Mouse (Mus musculus): Measurements from ENCODE around the gene Stard13. TPM values are rescaled to one million over a fixed set of nuclear protein-coding genes. Genes with fewer than 3 reads are reported as not detected.

Stard13 gene
- polyA plus RNA-seq, 1 experiment = 1.4 TPM

DNA sequence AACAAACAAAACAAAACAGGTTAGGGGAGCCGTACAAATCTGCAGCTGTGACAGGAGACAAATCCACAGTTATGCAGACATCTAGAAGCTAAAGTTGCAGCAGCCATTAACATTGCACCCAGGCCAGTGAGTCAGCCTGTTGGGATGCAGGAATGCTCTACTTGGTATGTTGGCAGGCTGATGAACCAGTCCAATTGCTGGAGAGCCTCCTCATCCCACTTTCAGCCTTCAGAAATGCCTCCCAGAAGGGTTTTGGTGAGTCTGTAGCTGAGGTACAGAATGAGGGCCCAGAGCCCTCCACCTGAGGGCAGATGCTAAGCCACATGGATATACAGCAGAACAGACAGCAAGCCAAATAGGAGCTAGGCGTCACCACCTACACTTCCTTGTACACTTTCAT, 164.1 kb downstream of the Stard13 start:
- TF ChIP-seq CTCF (IDR thresholded peaks at IDR 0.05; ENCODE audit: extremely low read depth, insufficient read depth, insufficient read length, insufficient replicate concordance) (no peak), POLR2A (IDR thresholded peaks at IDR 0.05; ENCODE audit: low read depth, low read length) (no peak)
- WGBS = 91% methylated on average over 2 of the region's 2 CpGs

DNA sequence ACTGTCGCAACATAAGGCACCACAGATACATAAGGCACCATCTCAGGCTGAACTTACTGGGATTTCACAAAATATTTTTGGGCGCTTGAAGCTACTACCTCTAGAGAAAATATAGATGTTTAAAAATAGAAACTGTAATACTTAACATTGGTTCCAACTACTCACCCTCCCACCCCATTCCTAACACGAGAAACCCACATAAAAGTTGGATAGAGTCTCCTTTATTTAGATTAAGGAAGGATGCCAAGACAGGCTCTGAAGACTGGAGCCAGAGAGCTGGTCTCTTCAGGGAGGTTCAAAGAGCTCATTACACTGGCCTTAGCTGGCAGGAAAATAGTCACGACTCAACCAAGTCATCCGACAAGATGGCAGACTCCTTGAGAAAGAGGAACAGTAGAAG, 167.6 kb downstream of the Stard13 start:
- WGBS = 88% methylated on average over 5 of the region's 5 CpGs
- Histone ChIP-seq H3K27ac (ENCODE audit: insufficient read depth, low read length) (no peak overlapping the region), H3K36me3 (ENCODE audit: control insufficient read depth, insufficient read depth, low read length) (no peaks in the 10 kb centered on the region), H3K4me1 (ENCODE audit: control insufficient read depth, insufficient read depth, insufficient read length) (no peaks in the 10 kb centered on the region), H3K4me3 (ENCODE audit: extremely low read depth, insufficient read depth, insufficient read length) (no peak overlapping the region), H3K27me3 (ENCODE audit: control insufficient read depth, insufficient read depth, low read length) (no peaks in the 10 kb centered on the region)
- DNase-seq (ENCODE audit: low read depth in 1 of 2, low spot score in 2 of 2) = no peak
- TF ChIP-seq POLR2A (IDR thresholded peaks at IDR 0.05; ENCODE audit: low read depth, low read length) (no peak), CTCF (IDR thresholded peaks at IDR 0.05; ENCODE audit: extremely low read depth, insufficient read depth, insufficient read length, insufficient replicate concordance) (no peak)

More for the DNA sequence above, 164.1 kb downstream of the Stard13 start:
- H3K27me3 ChIP-seq (ENCODE audit: control insufficient read depth, insufficient read depth, low read length) = no peaks in the 10 kb centered on the region
- DNase-seq (ENCODE audit: low read depth in 1 of 2, low spot score in 2 of 2) = no peak
- no peak overlapping the region for H3K4me3 ChIP-seq (ENCODE audit: extremely low read depth, insufficient read depth, insufficient read length)
- H3K27ac ChIP-seq (ENCODE audit: insufficient read depth, low read length) = no peak overlapping the region
- H3K36me3 ChIP-seq (ENCODE audit: control insufficient read depth, insufficient read depth, low read length) = no peaks in the 10 kb centered on the region
- no peaks in the 10 kb centered on the region for H3K4me1 ChIP-seq (ENCODE audit: control insufficient read depth, insufficient read depth, insufficient read length)

DNA sequence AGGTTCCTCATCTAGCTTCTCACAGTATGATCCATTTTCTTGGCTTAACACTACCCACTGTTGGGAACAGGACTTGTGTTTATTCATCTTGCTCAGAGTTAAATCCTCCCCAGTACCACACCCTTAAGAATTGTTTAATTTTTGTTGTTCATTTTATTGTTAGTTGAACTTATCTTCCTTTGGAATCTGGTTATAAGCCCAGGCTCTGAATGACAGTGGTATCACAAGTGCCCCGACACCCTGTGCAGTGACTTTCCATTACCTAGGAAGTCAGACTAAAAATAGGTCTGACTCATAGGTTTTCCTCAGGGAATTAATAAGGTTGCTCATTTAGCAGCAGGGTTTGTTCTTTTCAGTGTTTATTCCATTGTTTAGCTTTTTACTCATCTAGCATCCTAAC, 168.4 kb downstream of the Stard13 start:
- no peak for DNase-seq (ENCODE audit: low read depth in 1 of 2, low spot score in 2 of 2)
- TF ChIP-seq POLR2A (IDR thresholded peaks at IDR 0.05; ENCODE audit: low read depth, low read length) (no peak), CTCF (IDR thresholded peaks at IDR 0.05; ENCODE audit: extremely low read depth, insufficient read depth, insufficient read length, insufficient replicate concordance) (no peak)
- Histone ChIP-seq H3K36me3 (ENCODE audit: control insufficient read depth, insufficient read depth, low read length) (no peaks in the 10 kb centered on the region), H3K27ac (ENCODE audit: insufficient read depth, low read length) (no peak overlapping the region), H3K4me1 (ENCODE audit: control insufficient read depth, insufficient read depth, insufficient read length) (no peaks in the 10 kb centered on the region), H3K27me3 (ENCODE audit: control insufficient read depth, insufficient read depth, low read length) (no peaks in the 10 kb centered on the region), H3K4me3 (ENCODE audit: extremely low read depth, insufficient read depth, insufficient read length) (no peak overlapping the region)
- WGBS = 91% methylated on average over 1 of the region's 1 CpGs

DNA sequence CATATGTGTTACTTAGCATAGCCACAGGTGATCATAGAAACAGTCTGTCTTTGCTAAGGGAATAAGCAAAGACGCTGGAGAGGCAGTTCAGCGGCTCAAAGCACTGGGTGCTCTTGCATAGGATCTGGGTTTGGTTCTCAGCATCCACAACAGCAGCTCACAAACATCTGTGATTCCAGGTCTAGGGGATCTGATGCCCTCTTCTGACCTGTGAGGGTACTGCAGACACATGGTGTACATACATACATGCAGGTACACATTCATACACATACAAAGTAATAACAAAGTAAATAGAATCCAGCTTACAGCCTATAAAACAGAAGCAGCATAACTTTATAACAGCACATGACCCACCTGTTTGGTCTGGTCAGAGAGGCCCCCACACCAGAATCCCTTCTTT, 171.7 kb downstream of the Stard13 start:
- 97% methylated on average over 2 of the region's 2 CpGs for WGBS
- no peaks in the 10 kb centered on the region for H3K4me1 ChIP-seq (ENCODE audit: control insufficient read depth, insufficient read depth, insufficient read length)
- H3K27ac ChIP-seq (ENCODE audit: insufficient read depth, low read length) = no peak overlapping the region
- DNase-seq (ENCODE audit: low read depth in 1 of 2, low spot score in 2 of 2) = no peak
- no peaks in the 10 kb centered on the region for H3K27me3 ChIP-seq (ENCODE audit: control insufficient read depth, insufficient read depth, low read length)
- no peaks in the 10 kb centered on the region for H3K36me3 ChIP-seq (ENCODE audit: control insufficient read depth, insufficient read depth, low read length)
- no peak overlapping the region for H3K4me3 ChIP-seq (ENCODE audit: extremely low read depth, insufficient read depth, insufficient read length)
- no peak for TF ChIP-seq CTCF (IDR thresholded peaks at IDR 0.05; ENCODE audit: extremely low read depth, insufficient read depth, insufficient read length, insufficient replicate concordance)
- TF ChIP-seq POLR2A (IDR thresholded peaks at IDR 0.05; ENCODE audit: low read depth, low read length) = no peak

DNA sequence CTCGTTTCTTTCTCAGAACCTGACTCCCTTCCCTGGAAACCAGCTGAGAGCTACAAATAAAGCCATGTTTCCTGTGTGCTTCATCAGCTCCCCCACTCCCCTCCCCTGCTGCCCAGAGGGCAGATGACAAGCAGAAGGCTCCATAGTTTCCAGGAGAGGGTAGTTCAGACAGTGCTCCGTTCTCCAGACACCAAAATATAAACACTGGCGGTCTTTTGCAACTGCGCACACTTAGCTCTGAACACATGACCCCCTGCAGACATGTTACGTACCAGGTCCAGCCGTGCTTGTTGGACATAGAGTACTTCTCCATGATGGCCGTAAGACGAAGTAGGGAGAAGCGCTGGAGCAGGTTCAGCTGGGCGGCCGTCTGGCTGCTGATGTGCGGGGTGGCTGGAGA, 173.2 kb downstream of the Stard13 start:
- no peaks in the 10 kb centered on the region for H3K27me3 ChIP-seq (ENCODE audit: control insufficient read depth, insufficient read depth, low read length)
- no peak for TF ChIP-seq POLR2A (IDR thresholded peaks at IDR 0.05; ENCODE audit: low read depth, low read length)
- TF ChIP-seq CTCF (IDR thresholded peaks at IDR 0.05; ENCODE audit: extremely low read depth, insufficient read depth, insufficient read length, insufficient replicate concordance) = no peak
- no peak overlapping the region for H3K4me3 ChIP-seq (ENCODE audit: extremely low read depth, insufficient read depth, insufficient read length)
- no peak for DNase-seq (ENCODE audit: low read depth in 1 of 2, low spot score in 2 of 2)
- H3K4me1 ChIP-seq (ENCODE audit: control insufficient read depth, insufficient read depth, insufficient read length) = no peaks in the 10 kb centered on the region
- no peak overlapping the region for H3K27ac ChIP-seq (ENCODE audit: insufficient read depth, low read length)
- H3K36me3 ChIP-seq (ENCODE audit: control insufficient read depth, insufficient read depth, low read length) = no peaks in the 10 kb centered on the region
- WGBS = 86% methylated on average over 12 of the region's 12 CpGs

DNA sequence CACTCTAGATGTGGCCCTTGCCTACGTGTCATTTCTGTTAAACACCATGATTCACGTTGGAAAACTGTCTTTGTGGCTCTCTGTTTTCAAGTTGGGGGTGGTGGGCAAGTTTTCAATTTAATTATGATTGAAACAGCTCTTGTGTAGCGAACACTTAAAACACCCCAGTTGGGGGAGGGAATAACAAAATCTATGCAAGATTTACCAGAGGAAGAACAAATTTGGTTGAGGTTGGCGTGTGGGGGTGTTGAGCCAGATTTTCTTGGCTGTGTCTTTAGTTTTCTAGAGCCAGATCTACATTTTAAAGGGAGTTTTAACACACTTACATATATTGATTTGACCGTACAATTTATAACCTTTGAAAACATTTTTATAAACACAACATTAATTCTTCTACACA, 173.9 kb downstream of the Stard13 start:
- no peak overlapping the region for H3K27ac ChIP-seq (ENCODE audit: insufficient read depth, low read length)
- 82% methylated on average over 5 of the region's 5 CpGs for WGBS

DNA sequence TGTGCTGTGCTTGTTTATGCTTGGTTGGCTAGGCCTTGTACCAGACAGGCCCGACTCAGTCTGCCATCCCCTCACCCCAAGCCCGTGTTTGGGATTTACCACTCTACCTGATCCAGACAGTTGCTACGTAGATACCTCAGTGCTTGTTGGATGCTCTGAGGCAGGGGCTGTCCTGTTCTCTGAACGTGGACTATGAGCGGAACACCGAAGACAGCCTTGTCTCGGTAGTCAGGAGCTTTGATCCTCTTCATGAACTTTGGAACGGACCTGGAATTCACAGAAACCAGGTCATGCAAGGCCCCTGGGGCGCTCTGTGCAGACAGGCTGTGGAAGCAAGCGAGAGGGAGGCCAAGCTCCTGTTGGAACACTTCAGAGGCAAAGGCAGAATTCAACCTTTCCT, 174.3 kb downstream of the Stard13 start:
- H3K36me3 ChIP-seq (ENCODE audit: control insufficient read depth, insufficient read depth, low read length) = no peaks in the 10 kb centered on the region
- DNase-seq (ENCODE audit: low read depth in 1 of 2, low spot score in 2 of 2) = no peak
- H3K27me3 ChIP-seq (ENCODE audit: control insufficient read depth, insufficient read depth, low read length) = no peaks in the 10 kb centered on the region
- no peaks in the 10 kb centered on the region for H3K4me1 ChIP-seq (ENCODE audit: control insufficient read depth, insufficient read depth, insufficient read length)
- TF ChIP-seq POLR2A (IDR thresholded peaks at IDR 0.05; ENCODE audit: low read depth, low read length) (no peak), CTCF (IDR thresholded peaks at IDR 0.05; ENCODE audit: extremely low read depth, insufficient read depth, insufficient read length, insufficient replicate concordance) (no peak)
- 92% methylated on average over 10 of the region's 10 CpGs for WGBS
- H3K4me3 ChIP-seq (ENCODE audit: extremely low read depth, insufficient read depth, insufficient read length) = no peak overlapping the region
- H3K27ac ChIP-seq (ENCODE audit: insufficient read depth, low read length) = no peak overlapping the region

More for the DNA sequence above, 173.9 kb downstream of the Stard13 start:
- no peak for TF ChIP-seq CTCF (IDR thresholded peaks at IDR 0.05; ENCODE audit: extremely low read depth, insufficient read depth, insufficient read length, insufficient replicate concordance)
- TF ChIP-seq POLR2A (IDR thresholded peaks at IDR 0.05; ENCODE audit: low read depth, low read length) = no peak
- no peak overlapping the region for H3K4me3 ChIP-seq (ENCODE audit: extremely low read depth, insufficient read depth, insufficient read length)
- H3K36me3 ChIP-seq (ENCODE audit: control insufficient read depth, insufficient read depth, low read length) = no peaks in the 10 kb centered on the region
- no peaks in the 10 kb centered on the region for H3K27me3 ChIP-seq (ENCODE audit: control insufficient read depth, insufficient read depth, low read length)
- no peaks in the 10 kb centered on the region for H3K4me1 ChIP-seq (ENCODE audit: control insufficient read depth, insufficient read depth, insufficient read length)
- DNase-seq (ENCODE audit: low read depth in 1 of 2, low spot score in 2 of 2) = no peak
